Mouse (Mus musculus) kidney, adult 2 months (tissue): ENCODE measurements at regions not wholly inside any gene's neighbourhood (a gene's known extent, or its start where the extent isn't known, plus 50 kb on each side); places are given as distances from the start of the nearest gene placed in this dataset.

Experiments used
- CTCF ChIP-seq: fragments of 200-500 bp; conservative IDR thresholded peaks from 2 replicates; pipeline ENCODE4 v1.5.1; 2011; ENCODE audit warnings: low read depth, mild to moderate bottlenecking, control low read depth, low read length, moderate library complexity, mixed read lengths; ENCODE audit not compliant: insufficient read depth, insufficient read length
- POLR2A ChIP-seq: fragments of 200-500 bp; IDR thresholded peaks from one replicate; pipeline ENCODE4 v1.6.1; 2011; ENCODE audit warnings: low read depth, low read length, control low read depth

DNA sequence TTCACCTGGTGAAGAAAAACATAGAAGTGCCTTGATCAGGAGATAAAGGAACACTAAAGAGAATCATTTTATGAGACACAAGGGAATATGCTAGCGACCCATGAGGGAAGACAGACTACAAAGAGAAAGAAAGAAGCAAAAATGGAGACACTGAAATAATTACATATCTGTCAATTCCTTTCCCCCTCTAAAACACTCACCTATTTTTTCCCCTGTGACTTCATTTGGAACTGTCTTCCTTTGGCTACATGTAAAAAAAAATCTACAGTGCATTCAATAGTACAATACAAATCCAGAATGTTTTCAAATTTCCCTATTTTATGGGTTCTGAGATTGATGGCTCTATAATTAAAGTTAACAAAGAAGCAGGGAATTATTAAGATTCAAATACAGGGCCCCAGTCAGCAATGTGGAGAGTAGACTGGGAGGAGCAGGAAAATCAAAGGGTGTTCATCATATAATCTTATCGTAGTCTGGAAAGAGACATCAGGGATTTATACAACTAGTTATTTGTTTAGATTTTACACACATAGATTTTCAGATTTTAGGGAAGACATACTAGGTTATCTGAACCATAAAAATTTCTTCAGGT lies 598.0 kb downstream of the Hdgfl1 start:
- TF ChIP-seq CTCF (no peak), POLR2A (no peak)
